Mouse (Mus musculus) retina, embryonic 14.5 days (tissue): ENCODE data around the gene Grm8.
"Not testable (repeated sequence)": the region's sequence is repeated elsewhere in the genome, so short reads cannot be mapped to it uniquely, and the experiment has no call there.

Experiments used
- DNase-seq: peaks from one replicate; pipeline ENCODE4 v3.0.0-alpha.2; 2015; ENCODE audit warnings: low spot score

Grm8 gene

DNA sequence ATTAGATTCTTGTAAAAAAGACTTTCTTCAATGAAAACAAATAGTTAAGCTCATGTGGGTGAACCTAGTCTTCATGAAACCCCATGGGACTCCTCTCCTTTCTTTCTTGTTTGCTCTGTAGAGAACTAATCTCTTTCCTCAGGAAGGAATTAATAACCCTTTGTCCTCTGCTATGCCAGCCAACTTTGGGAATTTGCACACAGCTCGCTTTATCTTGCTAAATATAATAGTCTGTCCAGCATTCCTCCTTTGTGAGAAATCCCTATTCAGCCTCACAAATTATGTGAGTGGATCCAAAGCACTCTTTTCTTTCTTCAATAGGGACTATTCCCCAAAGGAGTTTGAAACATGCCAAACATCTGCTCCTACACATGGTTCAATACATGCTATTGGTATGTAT lies 285.3 kb downstream of the Grm8 start:
- no peak for DNase-seq

DNA sequence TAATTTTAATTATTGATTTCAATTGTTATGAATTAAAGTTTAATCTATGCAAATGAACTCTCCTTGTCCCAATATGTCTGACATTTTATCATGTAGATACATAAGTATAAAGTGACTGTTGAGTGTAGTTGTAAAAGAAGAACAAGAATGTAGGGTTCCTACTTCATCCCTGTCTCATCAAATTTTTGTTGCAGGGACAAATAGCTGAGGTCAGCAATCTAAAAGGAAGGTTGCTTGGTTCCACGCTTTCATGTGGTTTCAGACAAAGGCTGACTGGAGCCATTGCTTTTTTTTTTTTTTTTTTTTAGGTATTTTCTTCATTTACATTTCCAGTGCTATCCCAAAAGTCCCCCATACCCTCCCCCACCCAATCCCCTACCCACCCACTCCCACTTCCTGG lies 298.8 kb downstream of the Grm8 start:
- DNase-seq: no peak

- not testable (repeated sequence) for DNase-seq
Observed at GRCm38 (mm10) chr6:27819735-27820134, 315.2 kb downstream of the Grm8 start.

DNA sequence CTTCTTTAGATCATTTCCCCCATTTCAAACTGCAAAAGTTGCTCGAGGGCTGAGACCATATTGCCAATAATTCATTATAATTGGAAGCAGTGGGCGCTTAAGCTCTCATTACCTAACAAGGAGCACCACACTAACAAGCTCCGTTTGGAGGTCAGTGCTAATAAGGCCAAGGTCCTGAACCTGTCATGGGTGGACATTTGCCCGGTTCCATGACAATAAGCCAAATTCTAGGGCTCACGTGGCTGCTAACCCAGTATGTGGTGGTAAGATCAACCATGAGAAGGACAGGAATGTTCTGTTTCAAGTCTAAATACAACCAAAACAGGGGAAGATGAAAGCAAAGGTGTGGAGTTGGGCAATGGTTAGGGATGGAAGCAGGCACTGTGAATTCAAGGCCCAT lies 322.2 kb downstream of the Grm8 start:
- no peak for DNase-seq

DNA sequence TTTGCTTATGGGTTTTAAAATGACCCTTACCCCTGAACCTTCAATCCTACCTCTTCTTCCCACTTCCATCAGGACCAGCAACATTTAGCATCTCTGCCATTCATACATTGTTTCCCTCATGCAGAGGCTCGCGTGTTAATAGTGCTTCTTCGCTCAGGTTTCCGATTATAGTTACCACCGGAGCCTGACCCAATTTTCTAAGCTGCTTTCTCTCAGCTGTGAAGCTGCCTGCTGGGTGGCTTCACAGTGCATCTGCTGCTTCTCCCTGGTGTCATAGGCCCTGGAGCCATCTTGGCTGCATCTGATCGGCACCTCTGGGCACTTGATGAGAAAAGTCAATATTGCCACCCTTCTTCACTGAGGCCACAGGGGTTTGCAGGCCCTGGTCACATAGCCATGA lies 325.0 kb downstream of the Grm8 start:
- peak; percentile 35 for DNase-seq

- DNase-seq: no peak
Observed at GRCm38 (mm10) chr6:27806741-27807140, 328.2 kb downstream of the Grm8 start.

DNA sequence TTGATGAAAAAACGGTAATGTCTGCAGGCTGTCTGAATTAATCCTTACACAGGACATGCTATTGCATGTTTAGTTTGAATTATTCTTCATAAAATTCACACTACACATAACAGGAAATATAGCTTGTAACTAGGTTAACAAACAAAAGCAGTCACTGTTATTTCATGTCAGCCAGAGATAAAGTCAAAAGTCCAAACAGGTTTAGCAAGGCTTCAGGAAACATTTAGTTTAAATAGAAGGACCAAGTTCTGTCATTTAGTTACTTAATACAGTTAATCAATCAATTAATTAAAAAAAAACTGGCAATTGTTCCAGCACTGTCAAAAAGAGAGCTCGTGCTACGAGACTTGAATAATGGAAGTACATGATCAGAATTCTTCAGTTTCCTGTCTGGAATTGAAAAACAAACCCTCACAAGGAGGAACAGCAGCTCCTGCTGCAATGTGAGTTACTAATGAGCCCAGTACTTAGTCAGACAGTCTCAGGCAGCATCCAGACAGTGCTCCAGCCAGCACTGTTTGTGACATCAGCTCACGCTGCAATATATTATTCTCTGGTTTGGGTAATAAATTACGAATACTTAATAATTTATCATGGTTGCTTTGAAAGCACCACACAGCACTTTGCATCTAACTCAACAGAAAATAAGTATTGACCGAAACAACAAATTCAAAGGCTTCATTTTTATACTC lies 334.0 kb downstream of the Grm8 start:
- no peak for DNase-seq

GRCm38 (mm10) chr6:27798735-27799134 lies 336.2 kb downstream of the Grm8 start:
- DNase-seq: no peak

DNA sequence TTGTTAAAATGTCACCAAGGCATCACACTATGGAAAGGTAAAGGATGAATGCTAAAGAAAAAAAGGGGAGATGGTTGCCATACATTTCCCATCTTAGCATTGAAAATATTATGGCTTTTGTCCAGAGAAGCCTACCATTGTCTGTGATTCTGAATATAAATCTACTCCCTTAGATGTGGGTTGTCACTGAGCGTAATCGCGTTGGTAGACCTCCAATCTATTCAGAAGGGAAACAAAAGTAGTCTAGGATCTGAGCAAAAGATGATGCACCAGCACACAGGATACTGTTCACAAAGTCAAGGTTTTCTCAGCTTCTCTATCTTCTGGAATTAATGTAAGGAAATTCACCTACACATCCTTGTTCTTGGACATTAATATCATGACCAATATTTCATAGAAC lies 345.4 kb downstream of the Grm8 start:
- DNase-seq: no peak

DNA sequence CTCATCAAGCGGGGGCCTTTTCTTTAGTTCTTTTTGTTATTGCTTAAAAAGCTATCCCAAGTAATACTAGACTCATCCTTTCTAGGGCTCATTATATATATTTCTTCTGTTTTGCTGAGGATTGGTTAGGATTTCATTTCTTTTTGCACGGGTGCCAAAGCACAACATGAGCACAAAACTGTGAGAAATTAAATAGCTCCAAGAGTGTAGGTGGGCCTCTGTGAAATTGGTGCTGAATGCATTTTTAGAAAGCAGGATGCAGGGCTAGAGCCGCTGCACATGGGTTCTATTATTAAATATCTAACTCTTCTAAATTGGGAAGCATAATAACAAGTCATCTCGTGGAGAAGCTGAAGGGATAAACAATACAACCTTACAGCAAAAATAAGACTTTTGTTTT lies 345.8 kb downstream of the Grm8 start:
- DNase-seq: no peak

DNA sequence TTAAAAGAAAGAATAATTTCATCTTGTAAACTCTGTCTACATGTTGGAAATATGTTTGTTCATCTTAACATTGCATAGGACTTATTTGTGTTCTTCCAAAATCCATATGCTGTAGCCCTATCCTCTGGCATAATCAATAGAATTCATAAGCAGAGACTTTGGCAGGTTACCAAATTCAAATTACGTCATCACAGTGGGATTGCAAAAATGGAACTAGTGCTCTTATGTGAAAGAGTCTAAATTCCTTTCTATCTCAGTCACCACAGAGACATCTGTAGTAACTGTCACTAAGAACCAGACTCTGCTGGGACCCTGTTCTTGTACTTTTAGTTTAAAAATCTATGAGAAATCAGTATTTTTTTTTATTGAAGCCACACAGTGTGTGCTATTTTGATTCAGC lies 352.7 kb downstream of the Grm8 start:
- no peak for DNase-seq

DNA sequence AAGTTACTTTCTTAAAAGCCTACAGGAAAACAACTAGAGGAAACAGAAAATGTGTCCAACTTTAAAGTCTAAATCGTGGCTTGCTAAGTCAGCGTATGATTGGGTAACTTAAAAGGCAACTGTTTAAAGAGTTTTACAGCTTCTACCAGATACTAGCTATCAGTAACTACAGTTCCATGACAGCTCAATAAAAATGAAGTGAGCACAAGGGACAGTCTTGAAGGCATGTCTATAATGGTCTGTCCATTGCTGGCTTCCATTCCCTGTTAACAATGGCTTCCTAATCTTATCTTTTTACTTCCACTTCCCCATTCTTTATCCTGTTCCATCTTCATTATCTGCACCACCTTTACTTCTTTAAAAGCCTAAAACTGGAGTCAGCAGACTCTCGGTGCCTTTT lies 353.6 kb downstream of the Grm8 start:
- DNase-seq: no peak

DNA sequence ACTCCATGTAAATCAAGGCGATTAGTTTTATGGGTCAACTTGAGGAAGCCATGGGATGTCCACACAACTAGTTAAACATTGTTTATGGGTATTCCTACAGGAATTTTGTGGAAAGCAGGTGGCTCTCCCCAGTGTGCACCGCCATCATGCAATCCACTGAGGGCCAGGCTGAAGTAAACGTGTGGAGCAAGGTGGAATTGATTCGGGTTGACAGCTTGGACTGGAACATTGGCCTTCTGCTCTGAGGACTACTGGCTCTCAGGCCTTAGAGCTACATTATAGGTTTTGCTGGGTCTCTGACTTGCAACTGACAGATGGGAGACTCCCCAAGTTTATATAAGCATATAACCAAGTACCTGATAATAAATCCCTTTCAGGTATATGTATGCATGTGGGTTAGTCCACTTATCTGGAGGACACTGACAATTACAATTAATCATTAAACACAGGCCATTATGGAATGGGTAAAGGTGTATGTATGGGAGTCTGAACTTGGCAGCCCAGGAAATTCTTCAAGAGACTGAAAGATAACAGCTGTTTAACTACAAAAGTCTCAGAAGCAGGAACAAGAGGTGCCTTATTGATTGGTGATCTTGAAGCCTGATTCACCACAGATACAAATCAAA lies 359.2 kb downstream of the Grm8 start:
- peak; percentile 16 for DNase-seq

DNA sequence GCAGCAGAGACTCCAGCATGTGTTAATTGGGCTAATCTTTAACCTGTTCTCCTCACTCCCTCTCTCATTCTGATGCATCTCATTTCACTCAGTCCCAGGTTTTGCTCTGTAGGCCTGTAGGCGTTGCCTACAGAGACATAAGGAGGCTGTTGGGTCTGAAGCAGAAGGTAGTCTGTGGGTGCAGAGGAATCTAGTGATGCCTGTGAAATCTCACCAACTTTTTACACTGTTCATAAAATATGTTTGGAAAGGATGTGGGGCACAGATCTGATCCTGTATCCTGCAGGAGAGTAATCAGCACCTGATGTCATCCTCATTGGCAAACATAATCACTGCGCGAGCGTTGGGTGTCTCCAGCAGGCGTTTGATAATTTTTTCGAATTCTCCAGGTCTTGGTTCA lies 372.9 kb downstream of the Grm8 start:
- DNase-seq: no peak

GRCm38 (mm10) chr6:27753290-27753829 lies 381.6 kb downstream of the Grm8 start:
- no peak for DNase-seq

DNA sequence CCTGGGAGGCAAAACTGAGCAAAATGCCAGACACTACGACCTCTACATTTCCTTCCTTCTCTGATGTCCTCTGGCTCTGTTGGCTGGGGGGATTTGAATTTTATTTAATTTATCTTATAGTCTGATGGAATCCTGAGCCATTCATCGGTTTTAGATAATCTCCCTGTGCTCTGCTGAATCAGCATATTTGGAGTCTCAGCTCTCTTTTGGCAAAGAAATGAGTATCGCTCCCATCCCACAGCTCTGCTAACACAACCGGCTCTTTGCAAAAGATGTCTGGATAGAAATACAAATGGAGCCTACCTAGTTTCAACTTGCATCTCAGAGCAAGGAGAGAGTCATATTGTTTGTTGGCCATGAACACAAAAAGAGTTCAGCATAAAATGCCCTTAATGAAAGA lies 388.5 kb downstream of the Grm8 start:
- DNase-seq: no peak

DNA sequence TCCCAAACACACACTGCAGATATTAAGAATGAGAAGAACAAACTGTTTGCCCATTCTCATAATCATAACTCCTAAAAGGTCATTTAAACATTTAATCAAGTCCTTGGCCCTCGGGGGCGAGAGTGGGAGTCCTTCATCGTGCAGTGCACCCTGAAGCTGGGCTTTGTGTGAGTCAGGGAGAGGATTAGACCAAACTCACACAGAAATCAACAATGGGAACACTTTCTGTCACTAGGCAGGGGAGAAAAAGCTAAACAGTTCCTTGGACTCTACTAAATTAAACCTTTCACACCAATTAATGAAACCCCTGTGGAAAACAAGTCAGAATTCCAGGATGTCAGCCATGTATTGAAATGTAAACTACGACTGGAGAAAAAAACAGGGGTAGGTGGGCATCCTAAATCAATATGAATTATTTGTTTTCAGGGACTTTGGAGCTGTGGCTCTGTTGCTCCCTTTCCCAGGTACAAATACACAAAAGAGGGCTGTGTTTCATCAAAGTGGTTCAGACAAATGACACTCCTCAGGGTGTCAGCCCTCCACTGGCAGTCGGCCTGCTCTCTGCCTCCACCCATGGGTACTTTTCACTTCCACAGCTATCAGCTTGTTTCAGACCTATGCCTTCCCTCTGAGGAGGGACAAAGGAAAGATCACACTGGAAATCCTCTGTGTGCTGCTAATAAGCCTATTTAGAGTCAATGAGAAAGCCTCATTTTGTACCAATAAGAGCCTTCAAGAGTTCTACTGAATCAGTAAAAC lies 389.1 kb downstream of the Grm8 start:
- DNase-seq: no peak

- DNase-seq: no peak
Observed at GRCm38 (mm10) chr6:27689382-27689781, 445.6 kb downstream of the Grm8 start.

DNA sequence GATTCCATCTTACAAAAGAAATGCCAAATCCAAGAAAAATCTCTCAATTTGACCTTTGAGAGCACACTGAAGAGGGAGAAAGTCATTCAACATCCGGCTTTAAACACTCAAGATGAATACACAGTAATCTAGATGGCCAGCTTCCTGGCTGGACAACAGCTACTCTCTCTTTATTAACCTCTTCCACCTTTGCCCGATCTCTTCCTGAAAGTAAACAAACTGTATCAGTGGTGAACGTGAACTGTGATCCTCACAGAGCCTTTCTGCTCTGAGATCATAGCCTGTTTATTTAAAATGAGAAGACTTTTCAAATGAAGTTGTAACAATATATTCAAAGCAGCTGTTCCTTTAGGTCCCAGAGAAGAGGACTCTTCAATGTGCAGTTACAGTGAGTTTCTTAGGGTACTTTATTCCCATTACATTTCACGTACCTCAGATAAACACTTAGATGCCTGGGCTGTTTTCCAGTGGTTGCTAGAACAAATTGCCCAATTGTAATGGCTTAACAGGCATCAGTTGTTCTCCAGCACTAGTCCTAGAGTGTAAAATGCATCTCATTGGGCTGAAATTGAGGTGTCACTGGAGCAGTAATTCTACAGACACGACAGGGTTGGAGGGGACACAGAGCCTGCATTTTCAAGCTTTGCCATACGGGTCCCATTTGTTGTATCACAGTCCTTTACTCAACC lies 473.1 kb downstream of the Grm8 start:
- no peak for DNase-seq

- DNase-seq: peak; percentile 81
Observed at GRCm38 (mm10) chr6:27657520-27657919, 477.5 kb downstream of the Grm8 start.

DNA sequence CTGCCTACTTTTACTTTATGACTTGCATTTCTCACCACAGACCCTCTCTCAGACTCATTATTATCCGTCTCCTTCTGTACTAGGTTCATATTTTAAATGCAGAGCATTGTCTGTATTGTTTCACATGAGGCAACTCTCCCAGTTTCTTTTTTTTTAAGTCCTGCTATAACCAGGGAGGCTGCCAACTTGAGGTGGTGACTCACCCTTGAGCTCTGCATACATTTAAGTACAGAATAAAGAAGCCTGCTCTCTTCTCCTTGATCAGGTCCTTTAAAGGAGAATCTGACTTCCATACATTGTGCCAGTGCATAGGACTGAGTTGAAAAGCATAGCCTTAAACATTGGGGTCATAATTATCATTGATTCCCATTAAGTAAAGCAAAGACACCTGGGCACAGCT lies 488.5 kb downstream of the Grm8 start:
- no peak for DNase-seq

GRCm38 (mm10) chr6:27645054-27645453 lies 489.9 kb downstream of the Grm8 start:
- DNase-seq: no peak
